Mouse (Mus musculus) B cell, adult 2 months (primary cell): ENCODE data around the gene Plxnc1.

Experiments
- DNase-seq, 2 experiments: peaks; one replicate each; pipeline ENCODE4 v3.0.0; 2022

Plxnc1 gene

DNA sequence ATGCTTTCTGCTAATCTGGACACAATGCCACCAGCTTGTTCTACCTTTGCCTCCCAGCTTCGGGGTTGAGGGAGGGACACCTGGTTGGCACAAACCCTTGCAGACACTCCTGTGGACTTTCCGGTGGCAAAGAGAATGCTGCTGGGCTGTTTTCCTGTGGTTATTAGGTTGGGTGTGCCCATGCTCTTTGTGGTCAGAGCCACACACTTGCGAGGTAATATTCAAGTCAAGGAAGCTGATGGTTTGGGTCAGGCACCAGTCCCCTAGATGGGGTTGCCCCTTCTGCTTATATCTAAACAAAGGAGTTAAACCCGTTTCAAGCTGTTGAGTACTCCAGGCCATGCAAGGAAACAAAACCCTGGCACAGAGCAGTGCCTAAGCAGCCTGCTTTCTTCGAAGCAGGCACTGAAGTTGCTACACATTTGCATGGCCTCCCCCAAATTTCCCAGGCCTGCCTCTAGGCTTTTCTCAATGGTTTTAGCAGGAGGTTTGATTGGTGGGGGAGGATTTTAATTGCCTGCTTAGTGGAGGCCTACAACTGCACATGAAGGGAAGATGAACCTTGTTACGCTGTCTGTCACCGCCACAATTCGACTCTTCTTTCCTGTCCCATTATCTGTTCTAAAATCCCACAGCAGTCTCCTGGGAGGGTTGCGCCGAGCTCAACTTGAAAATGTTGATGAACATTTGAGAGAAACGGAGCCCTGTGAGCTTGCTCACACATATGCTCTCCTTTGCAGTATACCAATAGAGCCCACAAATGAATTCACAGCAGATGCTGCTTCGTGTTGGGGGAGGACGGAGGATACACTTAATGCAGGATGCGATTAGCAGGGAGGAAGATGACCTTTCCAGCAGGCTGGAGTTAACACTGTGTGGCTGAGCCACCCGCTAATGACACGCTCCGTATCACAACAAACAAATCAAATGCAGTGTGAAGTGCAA lies 132.5 kb downstream of the Plxnc1 start:
- no peak for DNase-seq

- no peak for DNase-seq
Measured at GRCm38 (mm10) chr10:94809946-94810472, 134.6 kb downstream of the Plxnc1 start.

DNA sequence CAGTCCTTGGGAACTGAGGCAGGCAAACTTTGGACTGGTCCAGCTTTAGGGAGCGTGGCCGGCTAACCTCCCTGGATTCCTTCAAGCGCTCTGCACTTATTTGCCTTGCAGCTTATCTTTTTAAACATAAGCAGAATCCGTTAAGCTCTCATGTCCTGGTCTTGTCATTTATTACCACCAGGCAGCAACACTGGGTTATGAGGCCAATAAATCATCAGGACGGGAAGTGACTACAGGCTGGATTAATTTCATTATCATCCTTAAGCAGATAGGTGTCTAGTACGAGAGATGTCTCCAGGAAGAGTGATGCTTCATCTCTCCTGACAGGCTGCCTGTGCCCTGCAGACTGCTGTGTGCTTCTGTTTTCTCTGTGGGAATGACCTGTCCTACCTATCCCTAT lies 136.4 kb downstream of the Plxnc1 start:
- no peak for DNase-seq

GRCm38 (mm10) chr10:94807323-94807722 lies 137.3 kb downstream of the Plxnc1 start:
- DNase-seq: no peak

DNA sequence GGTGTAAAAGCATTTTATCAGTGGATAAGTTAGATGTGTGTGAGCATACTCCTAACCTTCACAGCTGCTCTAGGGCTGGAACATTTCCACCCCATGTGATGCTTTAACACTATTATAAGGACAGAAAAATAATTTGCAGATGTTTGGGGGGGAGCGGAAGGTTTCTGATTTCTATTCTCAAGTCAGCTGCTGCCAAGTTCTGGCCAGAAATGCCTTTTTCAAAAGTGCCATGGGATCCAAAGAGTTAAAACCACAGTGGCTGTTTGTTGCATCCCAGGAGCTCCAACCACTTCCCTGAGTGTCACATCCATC lies 139.8 kb downstream of the Plxnc1 start:
- no peak for DNase-seq

DNA sequence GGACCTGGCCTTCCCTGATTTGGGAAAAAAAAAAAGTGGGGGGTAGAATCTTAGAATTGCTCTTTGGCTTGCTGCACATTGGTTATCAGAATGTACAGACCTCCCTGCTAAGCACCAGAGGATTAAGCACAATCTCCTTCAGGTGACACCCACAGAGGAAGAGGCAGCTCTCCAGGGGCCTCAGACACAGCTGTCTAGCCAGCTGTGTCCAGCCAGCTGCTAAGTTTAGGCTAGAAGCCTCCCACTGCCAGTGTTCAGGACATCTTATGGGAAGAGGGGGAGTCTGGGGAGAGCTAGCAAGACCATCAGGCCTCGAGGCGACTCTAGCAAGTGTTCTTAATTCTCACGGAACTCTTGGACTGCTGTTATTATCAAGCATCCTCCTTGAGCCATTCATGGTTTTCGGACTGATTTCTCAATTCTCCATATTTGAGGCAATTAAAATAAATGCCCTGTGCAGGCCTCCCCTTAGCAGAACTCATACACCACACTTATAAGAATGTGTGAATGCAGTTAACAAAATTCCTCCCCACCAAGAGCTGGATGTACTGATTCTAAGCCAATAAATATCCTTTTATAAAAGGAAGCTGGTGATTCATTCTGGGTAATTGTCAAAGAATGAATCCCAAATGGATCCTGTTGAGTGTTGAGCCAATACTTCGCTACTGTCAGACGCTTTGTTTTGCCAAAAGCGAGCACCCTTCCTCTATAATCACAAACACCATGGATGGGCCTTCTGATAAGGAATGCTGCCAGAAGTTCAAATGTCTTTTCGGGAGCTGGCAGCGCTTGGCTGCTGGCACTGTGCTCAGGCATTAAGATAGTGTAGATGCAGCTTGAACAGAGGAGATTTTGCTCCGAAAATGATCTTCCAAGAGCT lies 140.4 kb downstream of the Plxnc1 start:
- no peak for DNase-seq

- DNase-seq: no peak
Measured at GRCm38 (mm10) chr10:94800677-94801354, 143.8 kb downstream of the Plxnc1 start.

DNA sequence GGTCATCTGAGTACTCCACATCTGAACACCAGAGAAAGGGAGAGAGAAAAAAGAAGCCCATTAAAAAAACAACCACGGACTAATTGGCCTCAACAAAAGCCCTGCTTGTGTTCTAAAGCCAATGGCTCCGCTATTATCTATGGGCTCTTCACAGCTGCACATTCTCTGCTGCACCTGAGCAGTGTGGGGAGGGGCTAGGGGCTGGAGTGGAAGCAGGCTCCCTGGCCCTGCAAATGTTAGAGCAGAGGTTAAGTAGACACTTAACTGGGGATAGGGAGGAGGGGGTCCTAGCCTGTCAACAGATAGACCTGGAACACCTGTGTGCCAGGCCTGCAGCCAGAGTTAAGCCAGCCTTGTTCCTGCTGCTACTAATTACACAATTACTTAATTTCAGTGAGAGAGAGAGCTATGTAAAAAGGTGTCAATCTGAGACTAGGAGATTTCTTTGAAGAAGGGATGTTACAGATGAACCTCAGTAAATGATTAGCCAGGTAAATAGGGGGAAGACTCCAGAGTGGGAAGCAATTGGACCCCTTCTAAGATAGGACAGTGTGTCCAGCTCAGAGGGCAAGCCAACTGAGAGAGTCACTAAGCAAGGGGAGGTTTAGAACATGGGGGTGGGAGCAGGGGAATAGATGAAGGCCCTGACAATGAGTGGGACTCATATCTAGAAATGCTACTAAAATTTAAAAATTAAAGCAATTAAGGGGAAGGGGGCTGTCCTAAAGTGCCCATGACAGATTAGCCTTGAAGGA lies 145.0 kb downstream of the Plxnc1 start:
- no peak for DNase-seq

DNA sequence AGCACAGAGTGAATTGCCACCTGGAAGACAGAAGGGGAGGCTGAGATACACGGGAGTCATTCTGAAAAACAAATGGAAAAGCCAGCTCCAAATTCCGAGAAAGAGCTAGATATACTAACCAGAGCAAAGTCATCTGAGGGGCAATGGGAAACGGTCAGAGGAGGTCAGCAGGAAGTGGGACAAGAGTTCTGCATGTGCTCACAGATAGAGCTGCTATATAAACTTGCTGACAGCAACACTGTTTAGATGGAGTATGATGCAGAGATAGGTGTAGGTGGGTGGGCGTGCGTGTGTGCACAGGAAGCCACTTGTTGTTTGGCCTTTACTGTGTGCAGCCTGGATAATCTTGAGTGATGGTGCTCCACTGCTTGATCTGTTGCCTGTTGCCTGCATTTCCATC lies 146.5 kb downstream of the Plxnc1 start:
- DNase-seq: no peak

GRCm38 (mm10) chr10:94794666-94795244 lies 149.9 kb downstream of the Plxnc1 start:
- no peak for DNase-seq

DNA sequence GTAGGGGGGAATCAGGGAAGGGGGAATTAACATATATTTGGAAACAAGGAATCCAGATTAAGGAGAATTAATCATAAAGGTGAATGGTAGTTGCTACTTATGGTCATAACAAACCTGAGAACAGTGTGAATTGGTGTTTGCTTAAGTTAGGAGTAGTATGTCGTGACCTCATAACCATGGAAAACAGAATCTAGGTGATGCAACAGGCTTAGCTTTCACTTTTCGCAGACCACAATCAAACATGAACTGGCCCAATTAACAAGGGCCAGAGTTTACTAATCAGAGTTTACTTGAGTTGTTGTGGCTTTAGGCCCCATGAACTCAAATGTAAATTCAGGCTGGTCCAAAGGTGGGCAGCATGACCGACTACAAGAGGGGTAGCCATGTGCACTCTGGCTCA lies 150.7 kb downstream of the Plxnc1 start:
- DNase-seq: no peak

DNA sequence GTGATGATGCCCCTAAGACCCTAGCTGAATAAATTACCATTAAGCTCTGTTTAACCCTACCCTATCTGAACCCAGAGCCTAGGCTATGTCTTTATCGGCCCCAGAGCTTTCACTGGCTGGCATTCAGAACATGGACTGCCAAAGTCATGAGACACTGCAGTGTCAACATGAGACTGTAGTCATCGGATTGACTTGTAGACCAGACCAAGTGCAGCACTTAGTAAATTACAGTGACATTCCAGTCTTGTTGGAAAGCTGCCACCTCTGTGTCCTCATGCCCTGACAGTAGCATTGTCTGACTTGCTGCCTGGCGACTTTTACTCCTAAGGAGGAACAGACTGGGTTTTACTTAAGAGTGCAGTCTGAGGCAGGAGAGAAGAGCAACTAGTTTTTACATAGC lies 155.4 kb downstream of the Plxnc1 start:
- no peak for DNase-seq

GRCm38 (mm10) chr10:94780618-94781262 lies 163.9 kb downstream of the Plxnc1 start:
- no peak for DNase-seq

DNA sequence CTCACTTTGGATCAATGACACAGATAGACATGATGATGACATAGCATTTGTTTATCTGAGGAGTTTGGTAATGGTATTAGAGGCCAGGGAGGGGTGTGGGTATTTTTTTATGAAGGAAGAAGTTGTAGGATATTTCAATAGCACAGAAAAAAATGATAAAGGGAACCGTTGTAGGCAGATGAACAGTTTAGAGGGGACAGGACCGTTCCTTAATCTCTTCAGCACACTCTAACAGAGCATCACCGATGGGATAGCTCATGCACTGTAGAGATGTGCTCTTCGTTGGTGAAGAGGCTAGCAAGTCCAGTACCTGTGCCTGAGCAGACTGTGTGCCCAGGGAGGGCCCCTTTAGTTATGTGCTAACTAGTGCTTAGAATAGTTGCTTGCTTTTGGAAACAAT lies 165.3 kb downstream of the Plxnc1 start:
- DNase-seq: no peak

DNA sequence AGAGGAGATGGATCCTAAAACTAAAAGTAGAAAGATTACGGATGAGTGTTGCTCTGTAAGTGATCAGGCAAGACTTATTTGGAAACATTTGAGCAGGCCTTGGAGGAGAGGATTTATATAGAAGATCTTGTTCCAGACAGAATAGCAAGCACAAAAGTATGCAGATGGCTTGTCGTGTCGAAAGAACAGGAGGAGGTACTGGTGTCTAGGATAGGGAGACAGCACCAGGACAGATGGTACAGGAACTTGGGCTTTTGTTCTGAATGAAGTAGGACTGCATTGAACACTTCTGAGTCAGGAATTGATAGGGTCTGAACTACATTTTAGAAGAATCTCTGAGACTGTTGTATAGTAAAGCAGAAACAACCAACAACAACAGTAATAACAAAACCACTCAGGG lies 167.1 kb downstream of the Plxnc1 start:
- DNase-seq: no peak

GRCm38 (mm10) chr10:94771496-94771895 lies 173.1 kb downstream of the Plxnc1 start:
- no peak for DNase-seq

- no peak for DNase-seq
Measured at GRCm38 (mm10) chr10:94747011-94747410, 197.6 kb downstream of the Plxnc1 start.

DNA sequence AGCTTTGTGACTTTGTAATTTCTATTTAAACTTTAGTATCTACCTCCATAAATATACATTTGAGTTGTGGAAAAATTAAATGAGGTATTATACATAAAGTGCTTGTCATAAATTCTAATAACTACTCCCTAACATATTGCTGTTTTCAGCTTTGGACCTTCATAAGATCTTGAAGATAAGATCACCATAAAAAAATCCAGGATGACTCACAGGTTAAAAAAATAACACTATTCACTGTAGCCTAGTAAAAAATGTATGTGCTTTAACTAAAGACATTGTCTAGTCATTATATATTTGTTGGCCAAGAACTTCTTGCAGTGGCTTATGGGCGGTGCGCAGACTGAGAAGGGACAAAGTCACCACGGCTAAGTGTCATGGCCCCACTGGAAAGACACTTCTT lies 203.2 kb downstream of the Plxnc1 start:
- DNase-seq: no peak
